Mouse (Mus musculus): ENCODE measurements around the gene Itprip. TPM values are rescaled to one million over a fixed set of nuclear protein-coding genes. Genes with fewer than 3 reads are reported as not detected.

The Itprip gene
- polyA plus RNA-seq, 1 experiment from 2014 or later = 18.4 TPM

DNA sequence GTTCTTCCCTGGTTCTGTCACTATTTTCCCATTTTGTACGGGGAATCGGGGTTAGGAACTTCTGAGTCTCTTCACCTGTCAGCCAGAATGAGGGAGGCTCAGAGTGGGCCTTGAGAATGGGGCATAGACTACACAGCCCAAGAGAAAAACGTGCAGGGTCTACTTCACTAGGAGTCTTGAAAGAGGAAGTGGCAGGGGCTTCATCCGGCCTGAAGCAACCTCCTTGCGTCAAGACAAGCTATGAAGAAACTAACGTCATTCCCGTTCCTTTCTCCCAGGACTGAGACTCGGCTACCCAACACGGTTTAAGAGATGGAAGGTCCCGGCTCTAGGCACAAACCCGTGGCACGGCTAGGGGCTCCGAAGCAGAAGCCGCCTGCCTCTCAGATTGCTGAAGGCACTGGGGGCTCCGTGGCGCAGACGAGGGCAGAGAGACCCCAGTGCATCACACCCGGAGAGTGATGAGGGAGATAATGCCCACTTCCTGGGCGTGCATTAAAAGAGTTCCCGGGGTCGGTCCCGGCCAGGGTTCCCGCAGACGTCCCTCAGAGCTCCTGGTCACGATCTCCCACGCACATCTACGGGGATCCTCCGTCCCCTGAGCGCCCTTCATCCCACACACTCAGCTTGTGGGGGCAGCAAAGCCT lies 521 bp downstream of the Itprip start:
- under 1% methylated on average over 29 of the region's 29 CpGs for WGBS
- Histone ChIP-seq H3K27me3 (ENCODE audit: control insufficient read depth, insufficient read depth, low read length) (no peaks in the 10 kb centered on the region), H3K9ac (ENCODE audit: low read length) (peak overlapping the region; percentile 93), H3K4me1 (ENCODE audit: control insufficient read depth, insufficient read depth, low read length) (peaks cover 20% of the 10 kb centered on the region), H3K4me2 (ENCODE audit: low read depth, low read length) (peak overlapping the region; percentile 86), H3K9me3 (replicated peaks; ENCODE audit: control insufficient read depth, low read length) (no peaks in the 10 kb centered on the region), H3K4me3 (ENCODE audit: low read length) (peak overlapping the region; percentile 75), H3K27ac (ENCODE audit: low read length) (peak overlapping the region; percentile 99), H3K36me3 (ENCODE audit: control insufficient read depth, insufficient read depth) (0 out of 2 replicates have a peak, but pooled peaks cover 4% of the 10 kb centered on the region)
- ATAC-seq (replicated peaks; ENCODE audit: extremely low read depth, insufficient read depth, low FRiP score) = peak; percentile 7; the same call in 1 of the 2 replicates

DNA sequence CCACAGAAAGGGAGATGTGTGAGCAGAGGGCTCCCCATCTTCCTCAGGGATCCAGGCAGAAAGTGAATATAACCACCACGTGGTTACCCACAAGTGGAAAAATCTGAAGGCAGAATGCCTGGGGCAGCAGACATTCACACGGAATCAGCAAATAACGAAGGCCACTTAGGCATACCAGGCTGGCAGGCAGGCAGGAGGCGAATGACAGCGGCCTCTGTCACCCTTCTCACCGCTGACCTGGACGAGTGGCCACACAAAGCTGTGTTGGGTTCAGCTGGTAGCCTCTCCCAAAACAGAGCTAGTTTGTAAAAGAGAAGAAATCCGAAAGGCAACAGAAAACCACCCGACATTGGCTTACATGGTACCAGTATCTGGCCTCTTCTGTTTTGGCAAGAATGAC lies 1.1 kb downstream of the Itprip start:
- Histone ChIP-seq H3K4me1 (ENCODE audit: control insufficient read depth, insufficient read depth, low read length) (peaks cover 20% of the 10 kb centered on the region), H3K27ac (ENCODE audit: low read length) (peak overlapping the region; percentile 99), H3K4me2 (ENCODE audit: low read depth, low read length) (peak overlapping the region; percentile 86), H3K9me3 (replicated peaks; ENCODE audit: control insufficient read depth, low read length) (no peaks in the 10 kb centered on the region), H3K9ac (ENCODE audit: low read length) (peak overlapping the region; percentile 93), H3K27me3 (ENCODE audit: control insufficient read depth, insufficient read depth, low read length) (no peaks in the 10 kb centered on the region), H3K4me3 (ENCODE audit: low read length) (peak overlapping the region; percentile 75), H3K36me3 (ENCODE audit: control insufficient read depth, insufficient read depth) (0 out of 2 replicates have a peak, but pooled peaks cover 4% of the 10 kb centered on the region)
- no peak for ATAC-seq (replicated peaks; ENCODE audit: extremely low read depth, insufficient read depth, low FRiP score)
- 13% methylated on average over 9 of the region's 9 CpGs for WGBS

GRCm38 (mm10) chr19:47917396-47917795 lies 1.7 kb downstream of the Itprip start:
- peaks cover 21% of the 10 kb centered on the region for H3K4me1 ChIP-seq (ENCODE audit: control insufficient read depth, insufficient read depth, low read length)
- peak overlapping the region; percentile 93 for H3K9ac ChIP-seq (ENCODE audit: low read length)
- ATAC-seq (replicated peaks; ENCODE audit: extremely low read depth, insufficient read depth, low FRiP score) = no peak
- no peaks in the 10 kb centered on the region for H3K27me3 ChIP-seq (ENCODE audit: control insufficient read depth, insufficient read depth, low read length)
- no peaks in the 10 kb centered on the region for H3K9me3 ChIP-seq (replicated peaks; ENCODE audit: control insufficient read depth, low read length)
- H3K4me3 ChIP-seq (ENCODE audit: low read length) = peak overlapping the region; percentile 75
- peak overlapping the region; percentile 86 for H3K4me2 ChIP-seq (ENCODE audit: low read depth, low read length)
- H3K27ac ChIP-seq (ENCODE audit: low read length) = peak overlapping the region; percentile 99
- 38% methylated on average over 4 of the region's 4 CpGs for WGBS
- H3K36me3 ChIP-seq (ENCODE audit: control insufficient read depth, insufficient read depth) = 0 out of 2 replicates have a peak, but pooled peaks cover 4% of the 10 kb centered on the region

DNA sequence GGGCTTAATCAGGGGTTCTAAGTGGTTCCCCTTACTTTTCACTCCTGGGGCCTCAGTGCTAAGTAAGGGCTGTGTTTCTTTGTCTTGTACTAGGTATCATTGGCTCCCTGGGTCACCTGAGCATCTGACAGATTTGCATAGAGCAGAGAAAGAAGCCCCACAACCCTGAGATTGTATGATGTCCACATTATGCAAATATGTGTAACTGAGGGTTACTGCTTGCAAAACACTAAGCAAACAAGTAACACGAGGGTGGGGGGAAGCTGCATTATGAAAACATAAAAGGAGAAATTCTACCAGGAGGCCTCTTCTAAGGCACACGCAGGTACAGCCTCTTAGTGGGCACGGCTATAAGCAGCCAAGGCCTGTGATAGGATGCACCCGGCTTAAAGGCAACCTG lies 3.8 kb downstream of the Itprip start:
- WGBS = 75% methylated on average over 4 of the region's 4 CpGs
- Histone ChIP-seq H3K4me2 (ENCODE audit: low read depth, low read length) (no peak overlapping the region), H3K27me3 (ENCODE audit: control insufficient read depth, insufficient read depth, low read length) (no peaks in the 10 kb centered on the region), H3K4me3 (ENCODE audit: low read length) (no peak overlapping the region), H3K4me1 (ENCODE audit: control insufficient read depth, insufficient read depth, low read length) (peaks cover 41% of the 10 kb centered on the region), H3K9me3 (replicated peaks; ENCODE audit: control insufficient read depth, low read length) (no peaks in the 10 kb centered on the region), H3K9ac (ENCODE audit: low read length) (peak overlapping the region; percentile 32; the same call in 1 of the 2 replicates), H3K36me3 (ENCODE audit: control insufficient read depth, insufficient read depth) (0 out of 2 replicates have a peak, but pooled peaks cover 4% of the 10 kb centered on the region), H3K27ac (ENCODE audit: low read length) (no peak overlapping the region)
- no peak for ATAC-seq (replicated peaks; ENCODE audit: extremely low read depth, insufficient read depth, low FRiP score)

DNA sequence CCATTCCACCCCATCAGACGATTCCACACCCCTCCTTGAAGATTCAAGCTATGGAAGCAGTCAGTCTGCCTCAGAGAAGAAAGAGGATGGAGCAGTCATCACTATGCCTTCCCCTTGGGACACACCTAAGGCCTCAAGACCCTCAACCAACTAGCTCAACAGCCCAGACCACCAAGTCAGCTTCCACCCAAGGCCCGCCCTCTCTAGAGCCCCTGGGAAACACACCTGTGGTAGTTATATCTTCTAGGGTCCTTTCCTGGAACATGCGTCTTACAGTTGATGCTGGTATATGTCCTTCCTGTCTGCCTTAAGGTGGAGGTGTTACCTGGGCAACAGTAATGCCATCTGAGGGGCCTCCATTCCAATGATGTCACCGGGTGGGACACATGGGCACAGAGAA lies 4.9 kb downstream of the Itprip start:
- 88% methylated on average over 4 of the region's 4 CpGs for WGBS
- Histone ChIP-seq H3K9ac (ENCODE audit: low read length) (no peak overlapping the region), H3K27me3 (ENCODE audit: control insufficient read depth, insufficient read depth, low read length) (no peaks in the 10 kb centered on the region), H3K9me3 (replicated peaks; ENCODE audit: control insufficient read depth, low read length) (no peaks in the 10 kb centered on the region), H3K4me3 (ENCODE audit: low read length) (no peak overlapping the region), H3K4me2 (ENCODE audit: low read depth, low read length) (no peak overlapping the region), H3K4me1 (ENCODE audit: control insufficient read depth, insufficient read depth, low read length) (peaks cover 50% of the 10 kb centered on the region), H3K27ac (ENCODE audit: low read length) (no peak overlapping the region), H3K36me3 (ENCODE audit: control insufficient read depth, insufficient read depth) (0 out of 2 replicates have a peak, but pooled peaks cover 4% of the 10 kb centered on the region)
- no peak for ATAC-seq (replicated peaks; ENCODE audit: extremely low read depth, insufficient read depth, low FRiP score)

DNA sequence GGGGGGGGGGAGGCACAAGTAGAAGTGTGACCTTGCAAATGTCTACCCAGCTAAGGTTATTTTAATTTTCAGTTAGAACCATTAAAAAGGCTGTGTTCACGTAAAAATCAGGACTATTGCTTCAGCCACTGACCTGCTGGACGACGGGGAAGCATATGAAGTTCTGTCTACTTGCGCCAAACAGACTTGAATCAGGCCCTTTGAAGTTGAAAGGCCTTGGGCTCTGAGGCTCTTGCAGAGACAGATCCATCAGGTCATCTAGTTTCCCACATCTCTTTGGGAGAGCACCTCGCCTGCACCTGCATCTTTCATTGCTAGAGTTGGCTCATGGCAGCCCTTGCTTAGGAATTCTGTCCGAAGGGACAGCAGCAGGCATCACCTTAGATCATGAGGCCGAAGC lies 5.8 kb downstream of the Itprip start:
- 0 out of 2 replicates have a peak, but pooled peaks cover 4% of the 10 kb centered on the region for H3K36me3 ChIP-seq (ENCODE audit: control insufficient read depth, insufficient read depth)
- peaks cover 57% of the 10 kb centered on the region for H3K4me1 ChIP-seq (ENCODE audit: control insufficient read depth, insufficient read depth, low read length)
- WGBS = 89% methylated on average over 7 of the region's 7 CpGs

GRCm38 (mm10) chr19:47910751-47911150 lies 8.3 kb downstream of the Itprip start:
- Histone ChIP-seq H3K4me1 (ENCODE audit: control insufficient read depth, insufficient read depth, low read length) (peaks cover 42% of the 10 kb centered on the region), H3K27ac (ENCODE audit: low read length) (no peak overlapping the region)

More for the DNA sequence above, 5.8 kb downstream of the Itprip start:
- no peak overlapping the region for H3K4me2 ChIP-seq (ENCODE audit: low read depth, low read length)
- no peak overlapping the region for H3K27ac ChIP-seq (ENCODE audit: low read length)
- no peak overlapping the region for H3K4me3 ChIP-seq (ENCODE audit: low read length)
- no peaks in the 10 kb centered on the region for H3K9me3 ChIP-seq (replicated peaks; ENCODE audit: control insufficient read depth, low read length)
- no peak overlapping the region for H3K9ac ChIP-seq (ENCODE audit: low read length)
- ATAC-seq (replicated peaks; ENCODE audit: extremely low read depth, insufficient read depth, low FRiP score) = no peak
- no peaks in the 10 kb centered on the region for H3K27me3 ChIP-seq (ENCODE audit: control insufficient read depth, insufficient read depth, low read length)

GRCm38 (mm10) chr19:47910117-47910618 lies 8.9 kb downstream of the Itprip start:
- H3K9me3 ChIP-seq (replicated peaks; ENCODE audit: control insufficient read depth, low read length) = no peaks in the 10 kb centered on the region
- 34% methylated on average over 3 of the region's 4 CpGs for WGBS
- H3K4me1 ChIP-seq (ENCODE audit: control insufficient read depth, insufficient read depth, low read length) = peaks cover 44% of the 10 kb centered on the region
- ATAC-seq (replicated peaks; ENCODE audit: extremely low read depth, insufficient read depth, low FRiP score) = peak; percentile 14
- peak overlapping the region; percentile 68 for H3K27ac ChIP-seq (ENCODE audit: low read length)
- peak overlapping the region; percentile 33; the same call in 1 of the 2 replicates for H3K4me3 ChIP-seq (ENCODE audit: low read length)
- H3K27me3 ChIP-seq (ENCODE audit: control insufficient read depth, insufficient read depth, low read length) = no peaks in the 10 kb centered on the region
- 0 out of 2 replicates have a peak, but pooled peaks cover 4% of the 10 kb centered on the region for H3K36me3 ChIP-seq (ENCODE audit: control insufficient read depth, insufficient read depth)
- peak overlapping the region; percentile 59 for H3K4me2 ChIP-seq (ENCODE audit: low read depth, low read length)
- peak overlapping the region; percentile 26; the same call in 1 of the 2 replicates for H3K9ac ChIP-seq (ENCODE audit: low read length)

More at GRCm38 (mm10) chr19:47910751-47911150, 8.3 kb downstream of the Itprip start:
- Histone ChIP-seq H3K9ac (ENCODE audit: low read length) (no peak overlapping the region), H3K27me3 (ENCODE audit: control insufficient read depth, insufficient read depth, low read length) (no peaks in the 10 kb centered on the region), H3K9me3 (replicated peaks; ENCODE audit: control insufficient read depth, low read length) (no peaks in the 10 kb centered on the region), H3K4me2 (ENCODE audit: low read depth, low read length) (0 out of 2 replicates have a peak overlapping the region, but pooled peaks have one; percentile 59), H3K4me3 (ENCODE audit: low read length) (no peak overlapping the region), H3K36me3 (ENCODE audit: control insufficient read depth, insufficient read depth) (0 out of 2 replicates have a peak, but pooled peaks cover 4% of the 10 kb centered on the region)
- 65% methylated on average over 4 of the region's 4 CpGs for WGBS
- ATAC-seq (replicated peaks; ENCODE audit: extremely low read depth, insufficient read depth, low FRiP score) = no peak

Data from heart, embryonic 16.5 days (tissue).